Mouse (Mus musculus) limb, embryonic 14.5 days (tissue): ENCODE measurements at regions not wholly inside any gene's neighbourhood (a gene's known extent, or its start where the extent isn't known, plus 50 kb on each side); places are given as distances from the start of the nearest gene placed in this dataset.

Source experiments
- ATAC-seq: fragments of 200-750 bp; cut with Nextera tagmentation; 2 replicates; pipeline ENCODE4 v1.8.0; 2017; ENCODE audit warnings: low read depth, moderate number of reproducible peaks, moderate TSS enrichment; ENCODE audit not compliant: low FRiP score
- DNase-seq: peaks from one replicate; pipeline ENCODE4 v3.0.0-alpha.2; 2015; ENCODE audit warnings: low spot score
- H3K27ac ChIP-seq: fragments of 300-500 bp; sonication (generic); replicated peaks from 2 replicates; pipeline ENCODE4 v1.5.1; 2014; ENCODE audit warnings: low read depth, mild to moderate bottlenecking, low read length, moderate library complexity, mixed read lengths
- H3K27me3 ChIP-seq: fragments of 300-500 bp; sonication (generic); 2 replicates; pipeline ENCODE4 v1.6.1; 2014; ENCODE audit warnings: low read length, mixed read lengths; ENCODE audit not compliant: control insufficient read depth, insufficient read depth
- H3K36me3 ChIP-seq: fragments of 300-500 bp; sonication (generic); 2 replicates; pipeline ENCODE4 v1.6.1; 2014; ENCODE audit warnings: mild to moderate bottlenecking, low read length, moderate library complexity, mixed read lengths; ENCODE audit not compliant: control insufficient read depth, insufficient read depth
- H3K4me1 ChIP-seq: fragments of 300-500 bp; sonication (generic); 2 replicates; pipeline ENCODE4 v1.6.1; 2014; ENCODE audit warnings: antibody characterized with exemption, low read length, mixed read lengths; ENCODE audit not compliant: control insufficient read depth, insufficient read depth
- H3K4me2 ChIP-seq: fragments of 300-500 bp; sonication (generic); replicated peaks from 2 replicates; pipeline ENCODE4 v1.6.1; 2014; ENCODE audit warnings: low read depth, mild to moderate bottlenecking, low read length, moderate library complexity; ENCODE audit not compliant: severe bottlenecking
- H3K4me3 ChIP-seq: fragments of 300-500 bp; sonication (generic); replicated peaks from 2 replicates; pipeline ENCODE4 v1.5.1; 2014; ENCODE audit warnings: low read length
- H3K9ac ChIP-seq: fragments of 300-500 bp; sonication (generic); 2 replicates; pipeline ENCODE4 v1.6.1; 2014; ENCODE audit warnings: mild to moderate bottlenecking, low read depth, low read length, moderate library complexity; ENCODE audit not compliant: severe bottlenecking
- H3K9me3 ChIP-seq: fragments of 300-500 bp; sonication (generic); 2 replicates; pipeline ENCODE4 v1.6.1; 2016; ENCODE audit warnings: low read length; ENCODE audit not compliant: control insufficient read depth
- POLR2A ChIP-seq: fragments of 200-500 bp; IDR thresholded peaks from 2 replicates; pipeline ENCODE4 v1.8.0; 2012; ENCODE audit warnings: inconsistent platforms, mild to moderate bottlenecking, moderate library complexity, borderline replicate concordance; ENCODE audit not compliant: insufficient read depth, insufficient read length; ENCODE audit errors: extremely low read depth
- whole genome bisulfite sequencing: fragments of 180-500 bp; shearing (Covaris S2); extraction: QIAGEN DNeasy Blood & Tissue Kit; methylation state at CpG from one replicate; pipeline ENCODE4 v1.1.7; 2014; 5-methylcytosine and 5-hydroxymethylcytosine counted together

DNA sequence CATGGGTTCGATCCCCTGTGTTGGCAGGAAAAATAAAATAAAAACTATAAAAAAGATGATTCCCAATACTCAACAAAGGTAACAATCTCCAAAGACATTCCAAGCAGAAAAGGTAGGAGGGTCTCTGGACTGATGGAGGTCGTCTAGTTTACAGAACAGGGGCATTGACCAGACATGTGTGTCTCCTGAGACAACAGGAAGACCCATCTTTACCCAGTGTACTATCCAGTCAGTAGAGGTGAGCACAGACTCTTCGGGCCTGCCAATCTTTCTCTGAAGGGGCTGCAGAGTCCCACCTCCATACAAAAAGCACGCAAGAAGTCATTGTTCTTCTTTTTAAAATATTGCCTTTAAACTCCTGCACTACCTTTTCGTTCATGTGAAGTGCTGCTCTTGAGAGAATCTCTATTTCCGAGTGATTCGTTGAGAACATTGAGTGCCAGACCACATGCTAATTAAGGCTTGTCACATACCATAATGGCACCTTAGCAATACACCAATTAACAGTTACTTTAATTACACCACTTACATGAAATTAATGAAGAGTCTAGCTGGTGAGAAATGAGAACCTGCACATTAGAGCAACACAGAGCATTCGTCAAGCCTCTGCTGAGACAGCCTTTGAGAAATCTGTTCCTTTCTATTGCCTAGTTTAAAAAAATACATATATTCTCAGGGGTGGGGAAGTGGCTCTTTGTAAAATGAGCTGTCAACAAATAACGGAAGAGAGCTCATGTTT, 69.5 kb upstream of the Mycn start:
- no peak overlapping the region for H3K9ac ChIP-seq
- WGBS = 74% methylated on average over 9 of the region's 9 CpGs
- DNase-seq = no peak
- no peak for ATAC-seq
- no peak overlapping the region for H3K27ac ChIP-seq
- H3K27me3 ChIP-seq = no peaks in the 10 kb centered on the region
- TF ChIP-seq POLR2A = no peak
- H3K36me3 ChIP-seq = no peaks in the 10 kb centered on the region
- H3K4me2 ChIP-seq = no peak overlapping the region
- no peak overlapping the region for H3K4me3 ChIP-seq
- H3K4me1 ChIP-seq = no peaks in the 10 kb centered on the region
- H3K9me3 ChIP-seq = no peaks in the 10 kb centered on the region

DNA sequence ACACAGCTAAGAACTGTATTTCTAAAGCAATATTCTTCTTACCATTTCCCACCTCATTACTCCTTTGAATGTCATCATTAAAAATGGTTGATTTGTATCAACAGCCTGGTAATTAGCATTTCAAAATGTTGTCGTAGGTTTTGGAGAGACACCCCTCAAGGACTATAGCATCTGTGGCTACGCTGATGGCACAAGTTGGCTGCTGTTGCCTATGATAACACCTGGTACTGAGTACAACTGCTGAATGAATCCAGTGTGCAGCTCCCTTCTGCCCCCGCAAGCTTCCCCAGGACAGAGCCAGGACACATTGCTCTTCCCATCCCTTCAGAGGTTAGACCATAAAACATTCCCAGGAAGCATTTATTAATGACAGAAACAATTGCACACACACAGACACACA, 68.7 kb upstream of the Mycn start:
- no peak for ATAC-seq
- WGBS = 78% methylated on average over 3 of the region's 3 CpGs
- H3K4me2 ChIP-seq = no peak overlapping the region

DNA sequence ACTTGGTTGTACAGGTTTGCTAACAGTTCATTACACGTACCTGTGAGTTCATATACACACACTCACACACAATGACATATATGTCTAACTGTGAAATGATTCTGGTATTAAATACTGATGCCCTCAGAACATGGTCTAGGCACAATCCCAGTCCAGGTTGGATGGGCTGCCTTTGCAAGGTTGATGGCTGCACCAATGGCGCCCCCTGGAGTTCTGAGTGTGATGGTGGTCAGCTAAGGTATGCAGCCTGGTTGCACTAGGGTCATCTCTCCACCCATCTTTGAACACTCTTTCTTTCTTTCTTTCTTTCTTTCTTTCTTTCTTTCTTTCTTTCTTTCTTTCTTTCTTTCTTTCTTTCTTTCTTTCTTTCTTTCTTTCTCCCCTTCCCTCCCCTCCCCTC, 67.8 kb upstream of the Mycn start:
- no peaks in the 10 kb centered on the region for H3K27me3 ChIP-seq
- ATAC-seq (no peak), DNase-seq (no peak)
- TF ChIP-seq POLR2A = no peak
- H3K4me1 ChIP-seq = no peaks in the 10 kb centered on the region
- 38% methylated on average over 2 of the region's 2 CpGs for WGBS
- H3K4me3 ChIP-seq = no peak overlapping the region
- H3K4me2 ChIP-seq = no peak overlapping the region
- no peak overlapping the region for H3K9ac ChIP-seq
- no peaks in the 10 kb centered on the region for H3K36me3 ChIP-seq
- H3K27ac ChIP-seq = no peak overlapping the region
- H3K9me3 ChIP-seq = no peaks in the 10 kb centered on the region

More for the DNA sequence above, 68.7 kb upstream of the Mycn start:
- Histone ChIP-seq H3K27ac (no peak overlapping the region), H3K4me1 (no peaks in the 10 kb centered on the region), H3K4me3 (no peak overlapping the region), H3K9ac (no peak overlapping the region), H3K36me3 (no peaks in the 10 kb centered on the region), H3K9me3 (no peaks in the 10 kb centered on the region), H3K27me3 (no peaks in the 10 kb centered on the region)
- DNase-seq = no peak
- no peak for TF ChIP-seq POLR2A

DNA sequence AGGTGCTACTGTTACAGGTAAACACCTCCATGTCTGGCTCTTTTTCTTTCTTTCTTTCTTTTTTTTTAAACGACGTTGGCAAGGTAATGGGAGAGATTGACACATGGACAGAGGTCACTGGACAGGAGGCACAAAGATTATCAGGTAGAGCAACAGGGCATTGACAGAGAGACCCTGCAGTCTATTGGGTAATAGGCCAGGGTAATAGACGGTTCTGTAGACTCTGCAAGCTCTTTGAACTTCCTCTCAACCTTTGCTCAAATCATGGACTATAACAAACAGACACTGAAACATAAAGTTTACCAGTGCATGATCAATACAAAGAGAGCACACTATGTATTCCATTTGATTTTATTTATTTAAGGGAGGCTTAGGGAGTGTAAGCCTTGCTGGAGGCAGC, 61.0 kb upstream of the Mycn start:
- TF ChIP-seq POLR2A = no peak
- DNase-seq = no peak
- whole genome bisulfite sequencing = 82% methylated on average over 3 of the region's 3 CpGs
- Histone ChIP-seq H3K36me3 (no peaks in the 10 kb centered on the region), H3K4me1 (no peaks in the 10 kb centered on the region), H3K9ac (no peak overlapping the region), H3K4me3 (no peak overlapping the region), H3K27me3 (no peaks in the 10 kb centered on the region), H3K9me3 (no peaks in the 10 kb centered on the region), H3K27ac (no peak overlapping the region), H3K4me2 (no peak overlapping the region)
- no peak for ATAC-seq

DNA sequence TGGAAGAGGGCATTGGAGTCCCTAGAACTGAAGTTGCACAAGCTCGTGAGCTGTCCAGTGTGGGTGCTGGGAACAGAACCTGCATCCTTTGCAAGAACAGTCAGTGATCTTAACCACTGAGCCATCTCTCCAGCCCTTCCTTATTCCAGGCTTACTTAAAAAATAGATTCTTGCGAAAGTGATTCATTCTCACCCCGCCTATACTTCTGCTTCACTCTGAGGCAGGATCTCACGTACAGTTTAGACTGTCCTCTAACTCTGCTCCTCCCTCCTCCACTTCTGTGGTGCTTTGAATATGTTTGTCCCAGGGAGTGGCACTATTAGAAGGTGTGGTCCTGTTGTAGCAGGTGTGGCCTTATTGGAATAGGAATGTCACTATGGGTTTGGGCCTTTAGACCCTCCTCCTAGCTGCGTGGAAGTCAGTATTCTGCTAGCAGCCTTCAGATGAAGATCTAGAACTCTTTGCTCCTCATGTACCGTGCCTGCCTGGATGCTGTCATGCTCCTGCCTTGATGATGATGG, 60.4 kb upstream of the Mycn start:
- Histone ChIP-seq H3K4me2 (no peak overlapping the region), H3K27ac (no peak overlapping the region), H3K27me3 (no peaks in the 10 kb centered on the region), H3K4me3 (no peak overlapping the region), H3K9ac (no peak overlapping the region), H3K9me3 (no peaks in the 10 kb centered on the region), H3K36me3 (no peaks in the 10 kb centered on the region), H3K4me1 (no peaks in the 10 kb centered on the region)
- 89% methylated on average over 6 of the region's 6 CpGs for WGBS
- TF ChIP-seq POLR2A = no peak
- DNase-seq = no peak
- ATAC-seq = no peak
